Mouse (Mus musculus) cerebellum, adult 2 months (tissue): Measurements from ENCODE around the gene Il10rb. TPM values are rescaled to one million over a fixed set of nuclear protein-coding genes. Genes with fewer than 3 reads are reported as not detected.

Source experiments
- DNase-seq, 2 experiments: peaks; one replicate each; pipeline ENCODE4 v3.0.0; 2021
- H3K27ac ChIP-seq: fragments of 200-500 bp; 2 replicates; pipeline ENCODE4 v1.5.1; 2012; ENCODE audit warnings: low read length, control low read depth, inconsistent platforms; ENCODE audit not compliant: insufficient read depth
- H3K27me3 ChIP-seq: fragments of 200-500 bp; 2 replicates; pipeline ENCODE4 v1.6.1; 2012; ENCODE audit warnings: inconsistent platforms, mild to moderate bottlenecking, low read length, moderate library complexity; ENCODE audit not compliant: control insufficient read depth, insufficient read depth
- H3K4me1 ChIP-seq: fragments of 200-500 bp; 2 replicates; pipeline ENCODE4 v1.6.1; 2011; ENCODE audit warnings: low read length; ENCODE audit not compliant: control insufficient read depth, insufficient read depth
- H3K4me3 ChIP-seq: fragments of 200-500 bp; replicated peaks from 2 replicates; pipeline ENCODE3; 2011; ENCODE audit warnings: mild to moderate bottlenecking, low read depth, low read length, control low read depth; ENCODE audit not compliant: insufficient read depth
- CTCF ChIP-seq: fragments of 200-500 bp; IDR thresholded peaks from 2 replicates; pipeline ENCODE4 v1.5.1; 2011; ENCODE audit warnings: low read depth, mild to moderate bottlenecking, control low read depth, low read length, moderate library complexity, borderline replicate concordance; ENCODE audit not compliant: insufficient read depth
- POLR2A ChIP-seq: fragments of 200-500 bp; IDR thresholded peaks from 2 replicates; pipeline ENCODE4 v1.6.1; 2011; ENCODE audit warnings: low read length, control low read depth, borderline replicate concordance; ENCODE audit not compliant: insufficient read depth
- WGBS: fragments of 180-500 bp; shearing (Covaris S2); methylation state at CpG from one replicate; pipeline ENCODE4 v1.1.7; 2018; 5-methylcytosine and 5-hydroxymethylcytosine counted together
- polyA plus RNA-seq: library from polyadenylated mRNA; depleted of rRNA; stranded (reverse); fragments of >200 nt; gene quantifications from 2 replicates; pipeline ENCODE4 v1.2.3, GENCODE M21; 2012

Il10rb gene
- polyA plus RNA-seq, 1 experiment: 10.4 TPM

- TF ChIP-seq POLR2A (no peak), CTCF (no peak)
- Histone ChIP-seq H3K27ac (no peak overlapping the region), H3K4me3 (no peak overlapping the region), H3K4me1 (no peaks in the 10 kb centered on the region), H3K27me3 (no peaks in the 10 kb centered on the region)
- DNase-seq: no peak
- 86% methylated on average over 10 of the region's 10 CpGs for WGBS
These were observed 19.4 kb upstream of the Il10rb start for GRCm38 (mm10) chr16:91386419-91387120.

- Histone ChIP-seq H3K27ac (no peak overlapping the region), H3K27me3 (no peaks in the 10 kb centered on the region), H3K4me1 (no peaks in the 10 kb centered on the region), H3K4me3 (no peak overlapping the region)
- DNase-seq: no peak
- WGBS: 87% methylated on average over 3 of the region's 3 CpGs
- TF ChIP-seq POLR2A (no peak), CTCF (no peak)
These were observed 18.9 kb upstream of the Il10rb start for GRCm38 (mm10) chr16:91387121-91387486.

- Histone ChIP-seq H3K27ac (no peak overlapping the region), H3K4me1 (no peaks in the 10 kb centered on the region), H3K4me3 (no peak overlapping the region), H3K27me3 (no peaks in the 10 kb centered on the region)
- DNase-seq: no peak
- peak; percentile 55; the same call in 1 of the 2 replicates for TF ChIP-seq CTCF
- no peak for TF ChIP-seq POLR2A
- 94% methylated on average over 4 of the region's 4 CpGs for WGBS
These were observed 15.9 kb upstream of the Il10rb start for GRCm38 (mm10) chr16:91390100-91390499.

GRCm38 (mm10) chr16:91391421-91391820, 14.5 kb upstream of the Il10rb start, which contains the start of gene Gm21970:
TSS of gene Gm21970 (plus strand) at chr16:91391721.
- H3K4me1 ChIP-seq: no peaks in the 10 kb centered on the region
- no peak within 1 kb of the TSS for H3K4me3 ChIP-seq
- whole genome bisulfite sequencing: 86% methylated on average over 5 of the region's 5 CpGs
- H3K27ac ChIP-seq: no peak within 1 kb of the TSS
- DNase-seq: no peak
- TF ChIP-seq POLR2A (no peak), CTCF (no peak)
- no peaks in the 10 kb centered on the region for H3K27me3 ChIP-seq

GRCm38 (mm10) chr16:91394826-91395410, 11.0 kb upstream of the Il10rb start:
- no peaks in the 10 kb centered on the region for H3K4me1 ChIP-seq
- TF ChIP-seq CTCF (no peak), POLR2A (no peak)
- H3K4me3 ChIP-seq: no peak overlapping the region
- WGBS: 45% methylated on average over 4 of the region's 4 CpGs
- H3K27me3 ChIP-seq: no peaks in the 10 kb centered on the region
- H3K27ac ChIP-seq: no peak overlapping the region
- DNase-seq: no peak

GRCm38 (mm10) chr16:91395633-91396392, 10.2 kb upstream of the Il10rb start:
- 76% methylated on average over 8 of the region's 8 CpGs for WGBS
- no peaks in the 10 kb centered on the region for H3K4me1 ChIP-seq
- H3K27ac ChIP-seq: no peak overlapping the region
- TF ChIP-seq CTCF (no peak), POLR2A (no peak)
- no peak for DNase-seq
- no peak overlapping the region for H3K4me3 ChIP-seq
- H3K27me3 ChIP-seq: no peaks in the 10 kb centered on the region

GRCm38 (mm10) chr16:91396844-91397537, 9.0 kb upstream of the Il10rb start:
- no peak overlapping the region for H3K4me3 ChIP-seq
- no peak for DNase-seq
- 82% methylated on average over 10 of the region's 10 CpGs for WGBS
- H3K27me3 ChIP-seq: no peaks in the 10 kb centered on the region
- no peaks in the 10 kb centered on the region for H3K4me1 ChIP-seq
- no peak for TF ChIP-seq POLR2A
- TF ChIP-seq CTCF: no peak
- no peak overlapping the region for H3K27ac ChIP-seq
